Mouse (Mus musculus): ENCODE data around the gene Proca1.

Gene Proca1

DNA sequence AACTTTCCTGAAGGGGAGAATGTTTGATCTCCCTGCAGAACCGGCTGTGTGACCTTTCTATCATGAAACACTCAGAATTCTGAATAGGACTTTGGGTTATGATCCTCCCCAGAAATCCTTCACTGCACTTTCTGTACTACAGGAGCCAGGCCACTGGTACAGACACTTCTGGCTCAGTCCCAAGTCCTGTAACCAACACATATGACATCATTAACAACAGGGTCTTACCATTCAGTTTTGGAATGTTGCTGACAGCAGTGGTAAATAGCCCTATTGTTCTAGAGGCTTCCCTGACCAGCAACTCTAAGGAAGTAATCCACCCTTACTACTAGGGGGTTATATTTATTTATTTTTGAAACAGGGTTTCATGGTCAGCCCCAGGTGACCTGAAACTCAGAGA is at the start of gene Proca1:
Gene Proca1 (plus strand): TSS at position 280 of the 400 bp plus-strand sequence.
- DNase-seq (ENCODE audit: low spot score in 2 of 2): no peak

DNA sequence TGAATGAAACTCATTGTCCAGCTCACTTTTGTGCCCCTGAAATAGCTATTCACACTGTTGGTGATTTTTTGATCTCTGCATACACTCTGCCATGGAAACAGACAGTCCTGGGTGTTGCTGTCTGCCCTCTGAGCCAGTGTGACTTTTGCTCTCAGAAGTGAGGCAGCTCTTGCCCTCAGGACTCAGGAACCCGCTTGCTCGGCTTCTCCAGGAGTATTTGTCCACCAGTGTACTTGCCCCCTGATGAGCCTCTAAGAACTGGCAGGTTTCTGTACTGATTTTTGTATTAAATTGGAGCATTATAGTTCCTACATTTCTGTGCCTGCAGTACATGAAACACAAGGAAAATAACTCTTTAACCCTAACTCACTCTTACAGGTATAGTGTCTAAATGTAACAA is 49.7 kb upstream of the Proca1 start:
- no peak for DNase-seq (ENCODE audit: low spot score in 2 of 2)

GRCm38 (mm10) chr11:78146168-78146567 is 47.0 kb upstream of the Proca1 start:
- no peak for DNase-seq (ENCODE audit: low spot score in 2 of 2)

GRCm38 (mm10) chr11:78146707-78147543 is 46.3 kb upstream of the Proca1 start:
- peak in 1 of 2 experiments; percentile 42 for DNase-seq (ENCODE audit: low spot score in 2 of 2)

- no peak for DNase-seq (ENCODE audit: low spot score in 2 of 2)
These were observed 42.0 kb upstream of the Proca1 start for GRCm38 (mm10) chr11:78151161-78151560.

DNA sequence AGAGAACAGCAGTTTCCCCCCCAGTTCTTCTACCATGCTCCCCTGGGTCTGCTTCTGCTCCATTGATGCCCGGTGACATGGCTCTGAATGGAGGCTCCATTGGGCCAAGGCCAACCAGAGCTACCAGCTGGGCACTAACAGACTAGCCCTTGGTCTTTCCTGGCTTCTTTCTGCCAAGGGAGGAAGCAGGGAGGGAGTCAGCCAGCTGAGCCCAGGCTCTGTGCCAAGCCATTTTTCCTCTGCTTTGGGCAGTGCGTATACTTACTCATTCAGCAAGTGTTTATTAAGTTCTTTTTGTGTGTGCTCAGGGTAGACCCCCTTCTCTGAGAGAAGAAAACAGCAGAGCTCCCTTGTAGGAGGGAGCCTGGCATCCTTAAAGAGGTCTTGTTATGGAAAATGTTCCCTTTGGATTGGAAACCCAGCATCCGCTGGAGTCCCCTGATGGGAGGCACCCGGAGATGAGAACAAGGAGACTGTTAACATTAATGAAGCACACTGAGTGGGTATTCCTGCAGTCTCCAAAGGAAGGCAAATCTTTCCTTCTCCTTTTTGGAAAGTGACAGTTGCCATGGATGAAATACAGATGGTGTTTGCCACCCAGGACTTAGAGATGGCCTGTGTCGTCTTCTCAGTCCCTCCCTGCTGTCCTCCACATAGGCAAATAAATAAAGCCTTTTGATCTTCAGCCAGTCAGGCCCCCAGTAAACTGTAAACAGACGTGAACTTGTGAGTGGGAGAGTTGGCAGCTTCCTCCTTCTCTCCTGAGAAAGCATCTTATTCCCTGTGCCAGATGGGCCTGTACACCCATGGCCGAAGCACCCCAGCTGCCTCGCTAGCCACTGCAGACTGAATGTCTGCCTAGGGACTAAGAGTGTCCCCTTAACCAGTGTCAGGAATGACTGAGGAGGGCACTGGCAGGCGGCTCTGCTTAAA is 40.6 kb upstream of the Proca1 start:
- DNase-seq (ENCODE audit: low spot score in 2 of 2): no peak

- no peak for DNase-seq (ENCODE audit: low spot score in 2 of 2)
These were observed 39.4 kb upstream of the Proca1 start for GRCm38 (mm10) chr11:78153778-78154177.

DNA sequence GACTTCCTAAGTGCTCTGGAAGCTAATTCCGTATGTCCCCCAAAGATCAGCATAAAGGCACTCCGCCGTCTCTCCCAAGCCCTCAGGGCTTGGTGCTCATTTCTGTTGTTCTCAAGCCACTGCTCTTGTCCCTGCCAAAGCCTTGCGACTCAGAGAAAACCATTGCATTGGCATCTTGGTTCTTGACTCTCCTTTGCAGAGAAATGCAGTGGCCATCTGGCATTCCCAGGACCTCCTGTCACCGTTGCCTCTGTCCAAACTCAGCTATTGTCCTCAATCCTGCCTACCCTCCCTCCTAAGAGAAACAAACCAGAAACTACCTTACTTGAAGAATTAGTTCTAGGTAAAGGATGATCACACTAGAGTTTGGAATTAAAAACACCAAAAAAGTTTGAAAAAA is 37.5 kb upstream of the Proca1 start:
- no peak for DNase-seq (ENCODE audit: low spot score in 2 of 2)

- DNase-seq (ENCODE audit: low spot score in 2 of 2): no peak
These were observed 37.0 kb upstream of the Proca1 start for GRCm38 (mm10) chr11:78156156-78156699.

DNA sequence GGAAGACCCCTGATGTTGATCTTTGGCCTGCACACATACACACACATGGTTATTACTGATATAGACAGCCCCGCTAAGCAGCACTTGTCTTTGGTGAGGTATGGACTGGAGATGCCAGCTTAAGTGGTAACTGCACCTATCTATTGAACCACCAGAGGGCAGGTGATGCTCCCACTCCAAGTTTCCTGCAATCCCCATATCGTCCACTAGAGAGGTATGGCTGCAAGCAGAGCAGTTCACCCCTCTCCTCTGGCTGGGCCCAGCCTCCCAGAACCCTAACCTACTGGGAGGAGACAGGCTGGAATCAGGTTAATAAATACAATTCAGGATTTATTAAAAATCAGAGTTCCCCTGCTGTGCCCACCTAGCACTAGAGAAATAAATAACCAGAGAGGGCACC is 34.1 kb upstream of the Proca1 start:
- peak in 1 of 2 experiments; percentile 72 for DNase-seq (ENCODE audit: low spot score in 2 of 2)

DNA sequence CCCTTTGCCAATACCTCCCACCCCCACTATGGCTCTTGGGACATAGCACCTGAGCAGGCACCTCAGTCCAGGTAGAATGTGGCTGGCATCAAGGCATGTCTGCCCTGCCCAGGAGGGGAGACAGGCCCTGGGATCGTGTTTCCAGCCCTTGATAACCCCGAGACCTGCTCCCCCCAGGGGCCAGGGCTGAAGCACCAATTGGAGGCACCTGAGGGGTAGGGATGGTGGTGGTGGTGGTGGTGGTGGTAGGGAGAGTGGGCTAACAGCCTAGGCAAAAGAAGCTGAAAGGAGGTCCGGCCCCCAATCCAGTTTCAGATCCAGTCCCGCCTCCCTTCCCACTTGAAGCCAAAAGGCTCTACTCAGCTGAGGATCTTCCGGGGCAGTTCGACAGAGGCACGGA is 33.6 kb upstream of the Proca1 start:
- no peak for DNase-seq (ENCODE audit: low spot score in 2 of 2)

DNA sequence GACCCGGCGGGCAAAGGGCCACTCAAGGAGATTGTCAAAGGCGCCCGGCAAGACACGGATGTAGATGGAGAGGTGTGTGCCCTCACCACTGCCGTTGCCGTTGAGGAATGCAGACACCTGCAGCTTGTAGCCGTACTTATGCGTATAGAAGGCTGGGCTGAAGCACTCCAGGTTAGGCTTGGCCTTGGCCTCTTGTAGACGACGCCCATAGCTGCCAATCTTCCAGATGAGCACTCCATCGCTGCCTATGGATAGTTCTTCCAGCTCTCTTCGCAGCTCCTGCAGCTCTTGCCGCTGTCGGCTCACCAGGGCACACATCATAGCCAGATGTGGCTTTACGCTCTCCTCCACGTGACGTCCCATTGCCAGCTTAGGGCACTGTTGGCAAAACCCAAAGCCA is 33.0 kb upstream of the Proca1 start:
- no peak for DNase-seq (ENCODE audit: low spot score in 2 of 2)

DNA sequence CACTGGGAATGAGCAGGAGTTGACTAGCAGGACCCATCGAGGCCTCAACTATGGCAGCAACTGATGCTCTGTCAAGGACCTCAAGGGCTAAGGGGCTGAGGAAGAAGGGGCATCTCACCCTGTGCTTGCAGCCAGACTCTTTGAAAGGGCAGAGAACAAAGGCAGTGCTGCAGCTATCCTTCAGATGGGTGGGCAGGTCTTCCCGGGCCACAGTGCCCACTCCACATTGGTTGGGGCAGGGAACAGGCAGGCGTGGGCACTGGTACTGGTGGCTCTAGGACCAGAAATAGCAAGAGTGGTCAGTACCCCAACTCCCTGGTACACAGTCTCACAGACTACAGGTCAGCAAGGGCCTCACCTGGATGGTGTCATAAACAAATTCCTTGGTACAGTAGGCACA is 32.5 kb upstream of the Proca1 start:
- no peak for DNase-seq (ENCODE audit: low spot score in 2 of 2)

GRCm38 (mm10) chr11:78161169-78161568 is 32.0 kb upstream of the Proca1 start:
- DNase-seq (ENCODE audit: low spot score in 2 of 2): no peak

DNA sequence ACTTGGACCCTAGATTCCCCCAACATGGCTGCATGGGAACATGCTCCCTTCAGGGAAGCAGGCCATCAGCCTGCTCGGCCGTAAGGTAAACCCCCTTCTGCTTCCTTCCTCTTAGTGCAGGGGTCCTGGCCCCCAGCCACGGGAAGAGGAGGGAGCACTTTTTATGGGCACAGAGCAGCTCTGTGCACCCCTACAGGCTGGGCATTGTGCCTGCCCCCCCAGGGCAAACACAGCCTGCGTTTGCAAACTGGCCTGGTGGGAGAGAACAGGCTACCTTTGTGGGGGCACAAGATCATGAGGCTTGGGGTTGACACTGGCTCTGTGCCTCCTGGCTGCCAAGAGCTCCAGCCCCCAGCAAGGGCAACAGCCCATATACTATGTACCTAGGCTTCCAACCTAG is 31.2 kb upstream of the Proca1 start:
- no peak for DNase-seq (ENCODE audit: low spot score in 2 of 2)

DNA sequence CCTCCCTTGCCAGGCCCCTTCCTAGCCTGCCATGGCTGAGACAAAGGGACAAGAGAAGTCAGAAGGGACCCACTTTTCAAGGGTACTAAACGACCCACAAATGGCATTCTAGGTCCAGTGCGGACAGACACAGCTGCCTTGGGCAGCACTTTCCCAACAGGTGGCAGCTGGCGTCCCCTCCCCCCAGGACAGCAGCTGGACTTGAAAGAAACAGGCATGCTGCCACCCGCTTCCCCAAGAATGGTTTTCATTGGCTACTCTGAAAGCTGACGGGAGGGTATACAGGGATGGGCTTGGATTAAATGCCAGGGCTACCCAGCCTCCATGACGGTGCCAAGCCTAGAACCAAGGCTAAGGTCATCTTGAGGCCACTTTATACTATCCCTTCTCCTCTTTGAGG is 30.7 kb upstream of the Proca1 start:
- DNase-seq (ENCODE audit: low spot score in 2 of 2): no peak

DNA sequence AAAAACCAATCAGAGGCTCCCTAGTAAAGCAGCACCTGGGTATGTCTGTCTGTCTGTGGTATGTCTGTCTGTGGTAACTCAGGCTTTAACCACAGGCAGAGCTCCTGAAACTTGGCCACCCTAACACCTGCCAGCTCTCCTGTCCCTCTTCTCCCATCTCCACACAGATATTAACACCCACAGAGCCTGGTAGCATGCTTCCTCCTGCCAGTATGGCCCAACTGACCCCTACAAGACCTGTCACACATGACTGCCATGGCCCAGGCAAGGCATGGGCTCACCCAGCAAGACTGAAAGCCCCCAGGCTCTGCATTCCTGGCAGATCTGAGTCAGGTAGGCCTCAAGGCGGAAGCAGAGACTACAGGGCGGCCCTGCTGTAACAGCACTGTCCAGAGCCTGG is 30.1 kb upstream of the Proca1 start:
- DNase-seq (ENCODE audit: low spot score in 2 of 2): no peak

DNA sequence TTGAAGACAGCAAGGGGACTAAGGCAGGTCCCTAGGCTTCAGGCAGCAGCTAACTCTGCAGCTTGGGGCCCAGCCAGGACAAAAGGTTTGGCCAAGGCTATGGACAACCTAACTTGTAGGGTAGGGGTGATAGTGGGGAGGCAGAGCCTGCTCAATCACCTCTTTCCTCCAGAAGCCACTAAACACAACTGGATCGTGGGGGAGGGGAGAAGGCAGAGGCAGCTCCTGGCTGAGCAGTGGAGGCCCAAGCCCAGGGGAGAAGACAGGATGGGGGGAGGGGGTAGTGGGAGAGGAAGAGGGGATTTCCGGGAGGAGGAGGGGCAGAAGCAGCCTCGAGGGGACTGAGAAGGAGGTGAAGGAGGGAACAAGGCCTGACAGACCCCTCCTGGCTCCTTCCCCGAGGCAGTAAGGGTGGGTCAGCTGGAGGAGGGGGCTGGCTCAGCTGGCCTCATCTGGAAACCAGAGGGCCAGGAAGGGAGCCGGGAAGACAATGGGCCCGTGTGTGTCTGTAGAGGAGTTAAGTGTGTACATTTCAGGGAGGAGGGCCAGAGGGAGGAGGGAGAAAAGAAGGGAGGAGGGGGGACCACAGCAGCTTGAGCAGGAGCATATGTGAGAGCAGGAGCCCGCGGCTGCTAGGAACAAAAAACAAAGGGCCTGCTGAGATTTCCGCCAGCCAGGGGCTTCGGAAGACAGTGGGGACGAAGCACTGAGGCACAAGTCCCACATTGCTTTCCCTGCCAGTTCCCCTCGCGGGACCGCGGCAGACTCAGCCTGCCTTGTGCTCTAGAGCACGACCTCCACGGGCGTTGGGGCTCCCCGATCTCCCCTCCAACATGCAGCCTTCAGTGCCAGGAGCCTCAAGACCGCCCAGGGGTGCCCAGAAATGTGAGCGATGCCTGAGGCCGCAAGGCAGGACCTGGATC is 29.2 kb upstream of the Proca1 start:
- DNase-seq (ENCODE audit: low spot score in 2 of 2): no peak

GRCm38 (mm10) chr11:78164604-78164923 is 28.6 kb upstream of the Proca1 start:
- no peak for DNase-seq (ENCODE audit: low spot score in 2 of 2)

DNA sequence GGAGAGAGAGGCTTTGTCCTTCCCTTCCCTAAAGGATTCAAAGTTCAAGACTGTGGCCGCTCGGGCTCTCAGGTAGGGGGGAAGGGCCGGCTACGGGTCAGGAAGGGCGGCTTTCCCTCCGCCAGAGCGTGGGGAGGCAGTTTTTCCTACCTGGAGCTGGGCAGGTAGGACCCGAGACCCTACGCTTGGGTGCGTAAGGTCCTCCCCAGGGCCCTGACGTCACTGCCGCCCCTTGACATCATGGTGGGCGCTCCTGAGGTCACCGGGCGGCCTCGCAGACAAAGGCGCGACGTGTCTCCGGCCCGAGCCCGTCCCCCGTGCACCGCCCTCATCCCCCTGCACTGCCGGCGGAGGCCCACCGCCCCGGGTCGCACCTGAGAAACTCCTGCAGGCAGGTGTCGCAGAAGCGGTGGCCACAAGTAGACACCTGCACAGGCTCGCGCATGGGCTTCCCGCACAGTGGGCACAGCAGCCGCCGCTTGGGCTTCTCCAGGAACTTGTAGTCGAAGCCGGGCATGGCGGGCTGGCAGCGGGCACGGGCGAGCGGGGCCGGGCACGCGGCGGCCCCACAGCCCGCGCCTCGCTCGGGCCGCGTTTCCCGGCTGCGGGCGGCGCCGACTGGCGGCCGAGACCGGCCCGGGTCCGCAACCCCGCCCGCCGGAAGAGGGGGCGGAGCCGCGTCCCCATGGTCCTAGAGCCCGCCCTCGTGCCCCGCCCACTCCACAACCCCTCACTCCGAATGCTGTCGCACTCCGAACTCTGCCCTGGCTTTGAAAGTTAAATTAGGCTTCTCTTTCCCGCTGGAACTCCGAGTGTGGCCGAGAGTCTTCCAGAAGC is 28.1 kb upstream of the Proca1 start, which contains the start of gene Traf4:
Gene Traf4 (minus strand): TSS at position 666 of the 837 bp plus-strand sequence.
- DNase-seq (ENCODE audit: low spot score in 2 of 2): peak in 1 of 2 experiments; percentile 69

DNA sequence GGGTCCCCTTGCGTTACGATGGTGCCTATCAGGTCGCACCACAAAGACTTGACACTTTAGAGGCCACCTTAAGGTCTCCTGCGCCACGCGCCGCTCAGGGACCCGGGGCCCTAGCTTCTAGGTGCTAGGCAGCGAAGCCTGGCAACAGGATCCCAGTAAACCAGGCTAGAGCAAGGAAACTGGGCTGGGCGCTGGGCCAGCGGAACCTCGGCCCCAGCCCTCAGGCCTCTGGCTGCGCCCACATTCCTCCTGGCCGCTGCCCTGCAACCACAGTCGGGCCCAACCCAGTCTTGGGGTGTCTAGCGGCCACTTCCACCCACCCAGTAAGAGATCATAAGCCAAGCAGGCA is 27.5 kb upstream of the Proca1 start:
- peak; percentile 46 to 84 for DNase-seq (ENCODE audit: low spot score in 2 of 2)
